Mouse (Mus musculus) liver, embryonic 14 days (tissue): Measurements from ENCODE around the gene Ptgfrn. TPM values are rescaled to one million over a fixed set of nuclear protein-coding genes. Genes with fewer than 3 reads are reported as not detected.

ENCODE experiments used
- polyA plus RNA-seq: library from polyadenylated mRNA; depleted of rRNA; stranded (reverse); fragments of >200 nt; gene quantifications from 2 replicates; pipeline ENCODE4 v1.2.3, GENCODE M21; 2012; rRNA removed

Ptgfrn gene
- polyA plus RNA-seq, result 1.2 TPM in 2 replicates

GRCm38 (mm10) chr3:101110043-101110837, at the start of gene Ptgfrn:
Gene Ptgfrn, minus strand, starts transcription at chr3:101110278.

GRCm38 (mm10) chr3:101029339-101029738, 80.7 kb downstream of the Ptgfrn start, which contains the start of gene Cd101:
Gene Cd101, minus strand, starts transcription at chr3:101029556.

Other genes starting within 250 kb of the Ptgfrn start
- gene Trim45, start 188.1 kb downstream of the Ptgfrn start, polyA plus RNA-seq, result 0.87 and 0.97 TPM in 2 replicates
- 5.8 and 7.6 TPM in 2 replicates for gene Ttf2, start 140.6 kb downstream of the Ptgfrn start, polyA plus RNA-seq
- 0.01 and 0.02 TPM in 2 replicates for gene Cd101, start 80.7 kb downstream of the Ptgfrn start, polyA plus RNA-seq
- gene Cd2, start 177.7 kb upstream of the Ptgfrn start, polyA plus RNA-seq, result 0.05 TPM in 1 of 2 replicates, not detected in the other